Mouse (Mus musculus): ENCODE data around the gene Aqp5. TPM values are rescaled to one million over a fixed set of nuclear protein-coding genes. Genes with fewer than 3 reads are reported as not detected.

The Aqp5 gene
- total and polyA plus RNA-seq, 3 experiments, result not detected

GRCm38 (mm10) chr15:99560246-99560645, 30.3 kb upstream of the Aqp5 start:
- Histone ChIP-seq H3K27ac (ENCODE audit: control insufficient read depth, low read depth, low read length) (no peak overlapping the region), H3K4me1 (ENCODE audit: control insufficient read depth in 1 of 2, insufficient read depth in 2 of 2, low read length in 2 of 2) (no peaks in the 10 kb centered on the region), H3K9me3 (replicated peaks; ENCODE audit: insufficient read depth, low read length) (no peaks in the 10 kb centered on the region), H3K79me2 (ENCODE audit: control insufficient read depth, insufficient read depth, low read length, poor library complexity) (no peaks in the 10 kb centered on the region), H3K4me3 (ENCODE audit: control insufficient read depth in 1 of 2, insufficient read depth in 1 of 2, low read depth in 2 of 2, low read length in 2 of 2) (no peak overlapping the region), H3K9ac (ENCODE audit: control insufficient read depth, low read depth, low read length, poor library complexity, severe bottlenecking) (no peak overlapping the region), H3K27me3 (ENCODE audit: control insufficient read depth in 1 of 2, insufficient read depth in 2 of 2, low read length in 2 of 2) (peaks cover 6 to 11% of the 10 kb centered on the region in 2 experiments; a peak in 3 of 4 replicates), H3K36me3 (ENCODE audit: control insufficient read depth in 1 of 2, insufficient read depth in 2 of 2, low read length in 2 of 2) (no peaks in the 10 kb centered on the region)
- no peak for DNase-seq (ENCODE audit: low read depth, low spot score)
- TF ChIP-seq BHLHE40 (IDR thresholded peaks at IDR 0.05; ENCODE audit: borderline replicate concordance, low read depth, low read length) (no peak), SMC3 (IDR thresholded peaks at IDR 0.05; ENCODE audit: low read depth, low read length) (no peak), ZC3H11A (IDR thresholded peaks at IDR 0.05; ENCODE audit: low read depth, low read length) (no peak), POLR2AphosphoS5 (IDR thresholded peaks at IDR 0.05; ENCODE audit: borderline replicate concordance, low read depth, low read length) (no peak), TCF12 (IDR thresholded peaks at IDR 0.05; ENCODE audit: low read depth, low read length) (no peak), MYB (IDR thresholded peaks at IDR 0.05; ENCODE audit: low read depth, low read length) (no peak), GATA1 (IDR thresholded peaks at IDR 0.05; ENCODE audit: low read depth, low read length) (no peak), RAD21 (IDR thresholded peaks at IDR 0.05; ENCODE audit: low read depth, low read length) (no peak), MAZ (IDR thresholded peaks at IDR 0.05; ENCODE audit: low read depth, low read length) (no peak), E2F4 (IDR thresholded peaks at IDR 0.05; ENCODE audit: borderline replicate concordance, low read depth, low read length) (no peak), ZKSCAN1 (IDR thresholded peaks at IDR 0.05; ENCODE audit: low read depth, low read length) (no peak), RCOR1 (IDR thresholded peaks at IDR 0.05; ENCODE audit: low read depth, low read length) (no peak), MAFK (IDR thresholded peaks at IDR 0.05; ENCODE audit: borderline replicate concordance, low read depth, low read length) (no peak), UBTF (IDR thresholded peaks at IDR 0.05; ENCODE audit: borderline replicate concordance, insufficient read depth, low read depth, low read length) (no peak), ELF1 (IDR thresholded peaks at IDR 0.05; ENCODE audit: low read depth, low read length) (no peak), NELFE (IDR thresholded peaks at IDR 0.05; ENCODE audit: low read depth, low read length) (no peak), ZNF384 (IDR thresholded peaks at IDR 0.05; ENCODE audit: low read depth, low read length) (no peak)

GRCm38 (mm10) chr15:99567371-99567770, 23.2 kb upstream of the Aqp5 start:
- no peak for TF ChIP-seq ZNF384 (IDR thresholded peaks at IDR 0.05; ENCODE audit: low read depth, low read length)
- TF ChIP-seq ZMIZ1 (IDR thresholded peaks at IDR 0.05; ENCODE audit: low read depth, low read length), result no peak
- TF ChIP-seq USF1 (IDR thresholded peaks at IDR 0.05; ENCODE audit: low read depth, low read length), result no peak
- TF ChIP-seq POLR2A (IDR thresholded peaks at IDR 0.05; ENCODE audit: control insufficient read depth in 1 of 2, insufficient read depth in 1 of 2, low read depth in 1 of 2, low read length in 2 of 2, poor library complexity in 1 of 2), result no peak
- TF ChIP-seq POLR2AphosphoS2 (IDR thresholded peaks at IDR 0.05; ENCODE audit: low read length), result no peak
- TF ChIP-seq TBP (IDR thresholded peaks at IDR 0.05; ENCODE audit: low read depth, low read length), result no peak
- TF ChIP-seq SIN3A (IDR thresholded peaks at IDR 0.05; ENCODE audit: low read length), result no peak
- H3K9ac ChIP-seq (ENCODE audit: control insufficient read depth, low read depth, low read length, poor library complexity, severe bottlenecking), result no peak overlapping the region
- H3K27me3 ChIP-seq (ENCODE audit: control insufficient read depth in 1 of 2, insufficient read depth in 2 of 2, low read length in 2 of 2), result peaks cover 10 to 18% of the 10 kb centered on the region in 2 experiments
- H3K4me3 ChIP-seq (ENCODE audit: control insufficient read depth in 1 of 2, insufficient read depth in 1 of 2, low read depth in 2 of 2, low read length in 2 of 2), result no peak overlapping the region
- no peaks in the 10 kb centered on the region for H3K79me2 ChIP-seq (ENCODE audit: control insufficient read depth, insufficient read depth, low read length, poor library complexity)
- H3K4me1 ChIP-seq (ENCODE audit: control insufficient read depth in 1 of 2, insufficient read depth in 2 of 2, low read length in 2 of 2), result no peaks in the 10 kb centered on the region
- no peaks in the 10 kb centered on the region for H3K9me3 ChIP-seq (replicated peaks; ENCODE audit: insufficient read depth, low read length)
- DNase-seq (ENCODE audit: low read depth, low spot score), result no peak
- no peaks in the 10 kb centered on the region for H3K36me3 ChIP-seq (ENCODE audit: control insufficient read depth in 1 of 2, insufficient read depth in 2 of 2, low read length in 2 of 2)
- H3K27ac ChIP-seq (ENCODE audit: control insufficient read depth, low read depth, low read length), result no peak overlapping the region
